Mouse (Mus musculus) stomach, postnatal 0 days (tissue): Measurements from ENCODE around the gene Armc3. TPM values are rescaled to one million over a fixed set of nuclear protein-coding genes. Genes with fewer than 3 reads are reported as not detected.

Source experiments
- ATAC-seq: fragments of 200-750 bp; cut with Nextera tagmentation; 2 replicates; pipeline ENCODE4 v1.8.0; 2017; ENCODE audit not compliant: low FRiP score, low TSS enrichment
- DNase-seq: peaks from one replicate; pipeline ENCODE4 v3.0.0-alpha.2; 2016; ENCODE audit warnings: low spot score
- H3K27ac ChIP-seq: fragments of 300-500 bp; sonication (generic); replicated peaks from 2 replicates; pipeline ENCODE4 v1.5.1; 2014; ENCODE audit warnings: mild to moderate bottlenecking, control low read depth
- H3K27me3 ChIP-seq: fragments of 300-500 bp; sonication (generic); 2 replicates; pipeline ENCODE4 v1.6.1; 2014; ENCODE audit warnings: low read length; ENCODE audit not compliant: control insufficient read depth, insufficient read depth
- H3K36me3 ChIP-seq: fragments of 300-500 bp; sonication (generic); 2 replicates; pipeline ENCODE4 v1.6.1; 2014; ENCODE audit warnings: low read length, mixed read lengths; ENCODE audit not compliant: control insufficient read depth, insufficient read depth
- H3K4me1 ChIP-seq: fragments of 300-500 bp; sonication (generic); replicated peaks from 2 replicates; pipeline ENCODE4 v1.6.1; 2014; ENCODE audit warnings: antibody characterized with exemption; ENCODE audit not compliant: control insufficient read depth, insufficient read depth
- H3K4me2 ChIP-seq: fragments of 300-500 bp; sonication (generic); replicated peaks from 2 replicates; pipeline ENCODE4 v1.6.1; 2014; ENCODE audit warnings: low read depth, mild to moderate bottlenecking, control low read depth, moderate library complexity
- H3K4me3 ChIP-seq: fragments of 300-500 bp; sonication (generic); 2 replicates; pipeline ENCODE4 v1.5.1; 2014; ENCODE audit warnings: low read depth, low read length, control low read depth
- H3K9ac ChIP-seq: fragments of 300-500 bp; sonication (generic); 2 replicates; pipeline ENCODE4 v1.6.1; 2014; ENCODE audit warnings: mild to moderate bottlenecking, low read length, control low read depth, mixed read lengths
- H3K9me3 ChIP-seq: fragments of 300-500 bp; sonication (generic); 2 replicates; pipeline ENCODE4 v1.6.1; 2016; ENCODE audit warnings: low read length; ENCODE audit not compliant: control insufficient read depth
- CTCF ChIP-seq: IDR thresholded peaks from 2 replicates; pipeline ENCODE4 v1.5.1; 2016; ENCODE audit warnings: antibody characterized with exemption, low read depth, mild to moderate bottlenecking, moderate library complexity
- WGBS: fragments of 180-500 bp; shearing (Covaris S2); extraction: QIAGEN DNeasy Blood & Tissue Kit; methylation state at CpG from one replicate; pipeline ENCODE4 v1.1.7; 2014; 5-methylcytosine and 5-hydroxymethylcytosine counted together
- polyA plus RNA-seq: library from polyadenylated mRNA; unstranded; fragments of >200 nt; fragmentation: Nextera tagmentation; extraction: Ambion mirVana; gene quantifications from 2 replicates; pipeline ENCODE4 v1.2.1, GENCODE M21; 2015

Gene Armc3
- polyA plus RNA-seq, 1 experiment from 2014 or later: 0.04 TPM

GRCm38 (mm10) chr2:19353158-19353557 is 154.1 kb downstream of the Armc3 start:
- Histone ChIP-seq H3K27me3 (no peaks in the 10 kb centered on the region), H3K27ac (no peak overlapping the region), H3K36me3 (no peaks in the 10 kb centered on the region), H3K4me3 (no peak overlapping the region), H3K4me2 (no peak overlapping the region), H3K9ac (no peak overlapping the region), H3K9me3 (no peaks in the 10 kb centered on the region), H3K4me1 (no peaks in the 10 kb centered on the region)
- TF ChIP-seq CTCF: no peak
- ATAC-seq: no peak
- DNase-seq: no peak
- WGBS: 90% methylated on average over 2 of the region's 2 CpGs

Other genes with a start within 250 kb of the Armc3 start
- 4.5 and 4.8 TPM in 2 replicates for gene Pip4k2a, start 201.2 kb upstream of the Armc3 start, polyA plus RNA-seq
- gene 4930426L09Rik, start 201.0 kb upstream of the Armc3 start, polyA plus RNA-seq: 0.44 and 0.93 TPM in 2 replicates
- gene Msrb2, start 172.1 kb downstream of the Armc3 start, polyA plus RNA-seq: 12.1 and 12.4 TPM in 2 replicates
- 0.48 and 0.82 TPM in 2 replicates for gene Ptf1a, start 246.4 kb downstream of the Armc3 start, polyA plus RNA-seq